Mouse (Mus musculus) neural tube, embryonic 11.5 days (tissue): Measurements from ENCODE around the gene 1700029I15Rik. TPM values are rescaled to one million over a fixed set of nuclear protein-coding genes. Genes with fewer than 3 reads are reported as not detected.

Experiments used
- ATAC-seq: fragments of 200-750 bp; cut with Nextera tagmentation; 2 replicates; pipeline ENCODE4 v1.8.0; 2017; ENCODE audit warnings: moderate number of reproducible peaks, mild to moderate bottlenecking, moderate TSS enrichment, moderate library complexity; ENCODE audit not compliant: insufficient read depth, low FRiP score, low TSS enrichment
- DNase-seq: peaks from one replicate; pipeline ENCODE4 v3.0.0-alpha.2; 2015; ENCODE audit warnings: low spot score
- H3K27ac ChIP-seq: fragments of 300-500 bp; sonication (generic); 2 replicates; pipeline ENCODE4 v1.5.1; 2014; ENCODE audit warnings: low read depth, mild to moderate bottlenecking, low read length
- H3K27me3 ChIP-seq: fragments of 300-500 bp; sonication (generic); 2 replicates; pipeline ENCODE4 v1.6.1; 2014; ENCODE audit warnings: mild to moderate bottlenecking, low read length, mixed read lengths; ENCODE audit not compliant: control insufficient read depth, insufficient read depth
- H3K36me3 ChIP-seq: fragments of 300-500 bp; sonication (generic); 2 replicates; pipeline ENCODE4 v1.6.1; 2014; ENCODE audit warnings: mild to moderate bottlenecking, low read length, moderate library complexity, mixed read lengths; ENCODE audit not compliant: control insufficient read depth, insufficient read depth
- H3K4me1 ChIP-seq: fragments of 300-500 bp; sonication (generic); 2 replicates; pipeline ENCODE4 v1.6.1; 2014; ENCODE audit warnings: low read length, mixed read lengths; ENCODE audit not compliant: control insufficient read depth, insufficient read depth
- H3K4me2 ChIP-seq: fragments of 300-500 bp; sonication (generic); 2 replicates; pipeline ENCODE4 v1.6.1; 2014; ENCODE audit warnings: low read depth, mild to moderate bottlenecking, moderate library complexity
- H3K4me3 ChIP-seq: fragments of 300-500 bp; sonication (generic); 2 replicates; pipeline ENCODE4 v1.5.1; 2014; ENCODE audit warnings: low read depth, low read length
- H3K9ac ChIP-seq: fragments of 300-500 bp; sonication (generic); 2 replicates; pipeline ENCODE4 v1.6.1; 2014; ENCODE audit warnings: mild to moderate bottlenecking, low read length
- H3K9me3 ChIP-seq: fragments of 300-500 bp; sonication (generic); 2 replicates; pipeline ENCODE4 v1.6.1; 2016; ENCODE audit warnings: low read length; ENCODE audit not compliant: control insufficient read depth
- WGBS: fragments of 180-500 bp; shearing (Covaris S2); extraction: QIAGEN DNeasy Blood & Tissue Kit; methylation state at CpG from one replicate; pipeline ENCODE4 v1.1.7; 2014; 5-methylcytosine and 5-hydroxymethylcytosine counted together
- polyA plus RNA-seq: library from polyadenylated mRNA; unstranded; fragments of >200 nt; fragmentation: Nextera tagmentation; extraction: Ambion mirVana; gene quantifications from 2 replicates; pipeline ENCODE4 v1.2.1, GENCODE M21; 2014

The 1700029I15Rik gene
- polyA plus RNA-seq, 1 experiment from 2014 or later, result 3.1 TPM

DNA sequence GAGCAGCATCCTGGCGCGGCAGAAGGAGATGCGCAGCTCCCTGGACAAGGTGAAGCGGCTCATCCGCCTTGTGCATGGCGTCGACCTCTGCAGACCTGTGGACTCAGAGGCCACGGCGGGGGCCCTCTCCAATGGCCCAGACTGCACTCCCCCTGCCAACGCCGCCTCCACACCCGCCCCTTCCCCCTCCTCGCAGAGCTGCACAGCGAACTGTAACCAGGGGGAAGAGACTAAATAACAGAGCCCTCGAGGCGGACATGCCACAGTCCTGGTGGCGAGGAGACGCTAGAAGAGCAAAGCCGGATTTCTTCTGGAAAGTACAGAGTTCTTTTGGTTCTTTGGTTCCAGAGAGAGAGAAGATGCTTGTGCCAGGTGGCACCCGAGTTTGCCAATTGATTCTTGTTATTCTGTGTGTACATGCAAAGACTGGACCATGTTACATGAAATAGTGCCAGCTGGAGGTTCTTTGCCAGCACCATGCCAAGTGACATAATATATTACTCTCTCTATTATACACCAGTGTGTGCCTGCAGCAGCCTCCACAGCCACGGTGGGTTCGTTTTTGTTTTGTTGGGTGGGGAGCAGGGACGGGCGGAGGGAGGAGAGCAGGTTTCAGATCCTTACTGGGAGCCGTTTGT lies 22.0 kb upstream of the 1700029I15Rik start:
- DNase-seq (peak; percentile 9), ATAC-seq (no peak)
- Histone ChIP-seq H3K9me3 (no peaks in the 10 kb centered on the region), H3K4me2 (no peak overlapping the region), H3K36me3 (peaks cover 6% of the 10 kb centered on the region; the same call in 1 of the 2 replicates), H3K4me1 (no peaks in the 10 kb centered on the region), H3K4me3 (no peak overlapping the region), H3K9ac (no peak overlapping the region), H3K27ac (no peak overlapping the region), H3K27me3 (no peaks in the 10 kb centered on the region)
- WGBS, result 77% methylated on average over 25 of the region's 25 CpGs

DNA sequence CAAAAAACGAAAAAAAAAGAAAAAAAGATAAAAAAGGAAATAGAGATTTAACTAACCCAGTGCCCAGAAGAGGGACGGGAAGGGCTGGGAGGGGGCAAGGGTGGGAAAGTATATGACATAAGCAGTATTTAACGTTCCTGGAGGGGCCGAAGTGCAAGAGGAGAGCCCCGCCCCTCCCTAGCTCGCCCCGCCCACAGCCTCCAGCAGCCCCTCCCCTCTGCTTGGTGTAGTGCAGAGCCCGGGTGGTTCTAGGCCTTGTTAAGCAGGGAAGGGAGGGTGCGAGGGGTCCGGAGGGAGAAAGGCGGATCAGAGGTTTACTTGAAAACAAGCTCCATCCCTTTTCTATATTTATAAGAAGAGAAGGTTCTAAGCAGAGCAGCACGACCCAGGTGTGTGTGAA lies 21.4 kb upstream of the 1700029I15Rik start:
- H3K4me2 ChIP-seq, result no peak overlapping the region
- ATAC-seq, result 0 out of 2 replicates have a peak, but pooled peaks have one; percentile 48
- H3K9ac ChIP-seq, result no peak overlapping the region
- H3K4me3 ChIP-seq, result no peak overlapping the region
- peak; percentile 19 for DNase-seq
- H3K4me1 ChIP-seq, result no peaks in the 10 kb centered on the region
- WGBS, result 33% methylated on average over 11 of the region's 12 CpGs
- H3K27ac ChIP-seq, result no peak overlapping the region
- no peaks in the 10 kb centered on the region for H3K27me3 ChIP-seq
- H3K9me3 ChIP-seq, result no peaks in the 10 kb centered on the region
- peaks cover 6% of the 10 kb centered on the region; the same call in 1 of the 2 replicates for H3K36me3 ChIP-seq

DNA sequence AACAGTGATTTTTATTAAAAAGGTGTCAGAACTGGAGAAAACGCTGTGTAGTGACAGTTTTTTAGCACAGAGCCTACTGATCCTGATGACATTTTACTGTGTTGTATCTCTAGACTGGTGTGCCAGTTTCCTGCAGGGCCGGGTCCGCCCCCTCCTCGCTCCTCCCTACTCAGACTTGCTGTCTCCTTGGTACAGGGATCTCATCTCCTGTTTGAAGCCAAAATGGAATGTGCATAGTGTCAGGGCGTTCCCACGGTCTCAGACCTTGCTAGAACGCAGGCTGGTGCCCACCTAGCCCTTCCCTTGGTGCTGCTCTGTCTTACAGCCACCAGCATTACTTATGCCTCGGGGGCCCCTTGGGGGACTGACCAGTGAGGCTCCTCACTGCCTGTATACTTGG lies 20.5 kb upstream of the 1700029I15Rik start:
- Histone ChIP-seq H3K36me3 (peaks cover 6% of the 10 kb centered on the region; the same call in 1 of the 2 replicates), H3K27ac (no peak overlapping the region)
- 91% methylated on average over 8 of the region's 8 CpGs for WGBS

DNA sequence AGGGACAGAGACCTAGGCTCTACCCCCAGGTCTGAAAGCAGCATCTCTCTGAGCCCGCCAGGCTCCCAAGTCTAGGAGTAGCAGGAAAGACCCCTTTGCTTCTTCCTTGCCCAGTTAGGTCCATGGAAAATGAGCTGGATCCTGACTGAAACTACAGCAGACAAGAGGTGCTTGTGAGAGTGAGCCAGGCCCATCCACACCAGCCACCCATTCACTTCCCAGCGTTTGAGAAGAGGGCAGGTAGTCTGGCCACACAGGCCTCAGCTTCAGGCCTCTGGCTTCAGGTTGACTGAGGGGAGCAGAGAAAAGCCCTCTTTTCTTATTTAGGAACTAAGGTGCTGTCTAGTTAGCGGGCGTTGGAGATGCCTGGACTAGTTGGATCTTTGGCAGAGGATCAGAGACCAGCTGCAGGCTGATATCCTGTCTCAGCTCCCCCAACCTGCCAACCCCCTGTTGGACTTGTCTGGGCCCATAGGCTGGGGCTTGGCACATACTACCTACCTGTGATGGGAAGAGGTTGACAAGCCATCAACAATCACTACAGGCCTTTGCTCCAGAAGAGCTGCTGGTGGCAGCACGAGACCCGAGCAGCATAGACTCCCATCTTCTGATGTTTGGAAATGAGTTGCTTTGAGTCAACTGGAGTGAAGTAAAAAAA lies 19.6 kb upstream of the 1700029I15Rik start:
- Histone ChIP-seq H3K27ac (no peak overlapping the region), H3K27me3 (no peaks in the 10 kb centered on the region), H3K4me3 (no peak overlapping the region), H3K36me3 (peaks cover 6% of the 10 kb centered on the region; the same call in 1 of the 2 replicates), H3K4me1 (no peaks in the 10 kb centered on the region), H3K9ac (no peak overlapping the region), H3K9me3 (no peaks in the 10 kb centered on the region), H3K4me2 (no peak overlapping the region)
- DNase-seq (no peak), ATAC-seq (no peak)
- 93% methylated on average over 6 of the region's 6 CpGs for WGBS

More for the DNA sequence above, 20.5 kb upstream of the 1700029I15Rik start:
- Histone ChIP-seq H3K9me3 (no peaks in the 10 kb centered on the region), H3K4me3 (no peak overlapping the region), H3K4me1 (no peaks in the 10 kb centered on the region), H3K9ac (no peak overlapping the region), H3K4me2 (no peak overlapping the region), H3K27me3 (no peaks in the 10 kb centered on the region)
- no peak for ATAC-seq
- no peak for DNase-seq

DNA sequence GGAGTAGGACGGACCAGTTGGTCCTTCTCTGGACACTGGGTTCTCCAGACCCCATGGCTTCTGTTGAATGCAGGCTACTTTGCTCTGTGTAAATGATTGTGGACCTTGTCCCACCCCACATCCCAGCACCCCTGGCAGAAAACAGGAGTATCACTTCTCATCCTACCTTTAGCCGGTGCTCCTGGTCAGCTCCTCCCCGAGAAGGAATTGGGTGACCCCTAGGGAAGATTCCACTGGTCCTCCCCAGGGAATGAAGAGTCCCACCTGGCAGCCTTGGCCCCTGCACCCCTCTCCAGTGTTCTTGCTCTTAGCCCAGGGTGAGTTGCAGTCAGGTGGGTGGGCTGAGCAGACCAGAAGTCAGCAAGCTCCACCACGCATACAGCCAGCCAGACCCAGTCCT lies 18.3 kb upstream of the 1700029I15Rik start:
- Histone ChIP-seq H3K4me1 (no peaks in the 10 kb centered on the region), H3K36me3 (0 out of 2 replicates have a peak, but pooled peaks cover 6% of the 10 kb centered on the region), H3K27ac (no peak overlapping the region), H3K4me3 (no peak overlapping the region), H3K9ac (no peak overlapping the region), H3K9me3 (no peaks in the 10 kb centered on the region), H3K27me3 (no peaks in the 10 kb centered on the region), H3K4me2 (no peak overlapping the region)
- no peak for DNase-seq
- 88% methylated on average over 4 of the region's 4 CpGs for WGBS
- no peak for ATAC-seq

DNA sequence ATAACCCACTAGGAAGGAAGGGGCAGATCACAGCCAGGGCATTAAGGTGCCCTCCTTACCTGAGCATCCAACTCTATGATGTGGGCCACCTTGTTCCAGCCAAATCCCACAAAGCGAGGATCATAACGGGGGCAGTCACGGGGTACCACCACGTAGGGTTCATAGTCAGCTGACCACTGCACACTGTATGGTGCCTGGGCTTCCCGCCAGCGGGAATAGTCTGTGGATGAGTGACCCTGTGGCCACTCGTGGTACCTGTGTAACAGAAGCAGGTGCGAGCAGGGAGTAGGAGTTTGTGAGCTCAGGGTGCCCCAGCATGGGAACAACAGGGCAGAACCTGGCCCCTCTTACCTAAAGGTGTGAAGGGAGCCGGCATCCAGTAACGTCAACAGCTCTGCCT lies 16.8 kb upstream of the 1700029I15Rik start:
- Histone ChIP-seq H3K9ac (no peak overlapping the region), H3K9me3 (no peaks in the 10 kb centered on the region), H3K27me3 (peaks cover 4% of the 10 kb centered on the region), H3K4me3 (no peak overlapping the region), H3K27ac (no peak overlapping the region), H3K36me3 (0 out of 2 replicates have a peak, but pooled peaks cover 2% of the 10 kb centered on the region), H3K4me1 (no peaks in the 10 kb centered on the region; the same call in 1 of the 2 replicates), H3K4me2 (no peak overlapping the region)
- 96% methylated on average over 10 of the region's 10 CpGs for WGBS
- no peak for ATAC-seq
- DNase-seq, result no peak

DNA sequence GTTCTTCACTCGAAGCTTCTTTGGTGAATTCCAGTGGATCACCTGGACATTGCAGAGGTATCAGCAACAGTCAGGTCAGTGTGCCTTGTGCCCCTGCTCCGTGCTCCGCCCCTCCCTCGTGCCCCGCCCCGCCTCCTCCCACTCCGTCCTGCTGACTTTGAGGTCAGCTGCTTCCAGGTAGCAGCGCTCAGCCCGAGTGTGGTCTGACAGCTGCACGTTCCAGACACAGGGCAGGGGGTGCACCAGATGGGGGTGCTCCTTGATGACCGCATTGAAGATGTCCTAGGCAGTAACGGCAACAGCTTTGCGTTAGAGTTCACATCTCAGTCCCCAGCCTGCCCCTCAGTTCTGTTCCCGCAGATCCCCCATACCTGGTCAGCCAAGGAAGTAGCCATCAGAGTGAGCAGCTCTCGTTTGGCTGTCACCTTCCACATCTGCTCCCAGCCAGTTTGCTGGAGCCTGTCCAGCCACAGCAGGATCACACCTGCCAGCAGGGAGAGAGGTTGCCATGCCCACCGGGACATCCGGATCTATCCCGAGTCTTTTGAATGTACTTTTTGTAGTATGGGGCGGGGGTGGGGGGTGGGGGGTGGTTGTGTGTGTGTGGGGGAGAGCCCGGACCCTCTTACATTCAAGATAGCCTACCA lies 14.8 kb upstream of the 1700029I15Rik start:
- 0 out of 2 replicates have a peak, but pooled peaks cover 2% of the 10 kb centered on the region for H3K36me3 ChIP-seq
- peaks cover 16% of the 10 kb centered on the region for H3K4me1 ChIP-seq
- no peak overlapping the region for H3K4me2 ChIP-seq
- no peak overlapping the region for H3K4me3 ChIP-seq
- 41% methylated on average over 20 of the region's 20 CpGs for WGBS
- ATAC-seq, result no peak
- no peak overlapping the region for H3K9ac ChIP-seq
- H3K27ac ChIP-seq, result no peak overlapping the region
- no peaks in the 10 kb centered on the region for H3K9me3 ChIP-seq
- peaks cover 9% of the 10 kb centered on the region for H3K27me3 ChIP-seq
- no peak for DNase-seq

DNA sequence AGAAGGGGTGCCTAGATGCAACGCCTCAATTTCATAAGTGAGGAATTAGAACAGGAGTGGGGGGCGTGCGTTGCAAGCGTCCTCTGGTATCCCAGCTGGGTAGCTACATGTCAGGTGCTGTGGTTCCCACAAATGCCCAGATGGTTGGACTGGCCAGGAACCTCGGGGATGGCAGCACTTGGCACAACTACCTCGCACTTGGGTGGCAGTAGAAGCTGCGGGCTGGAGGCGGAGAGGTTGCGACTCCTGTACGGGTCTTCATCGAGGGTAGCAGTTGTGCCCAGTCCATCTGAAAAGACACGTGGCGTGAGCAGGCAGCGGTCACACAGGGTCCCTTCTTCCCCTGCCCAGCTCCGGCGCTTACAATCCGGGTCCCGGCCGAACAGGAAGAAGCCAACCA lies 12.0 kb upstream of the 1700029I15Rik start:
- no peak for ATAC-seq
- Histone ChIP-seq H3K36me3 (no peaks in the 10 kb centered on the region), H3K9me3 (no peaks in the 10 kb centered on the region), H3K4me2 (peak overlapping the region; percentile 60), H3K4me1 (peaks cover 16% of the 10 kb centered on the region), H3K9ac (peak overlapping the region; percentile 51), H3K27me3 (peaks cover 9% of the 10 kb centered on the region), H3K4me3 (peak overlapping the region; percentile 32), H3K27ac (no peak overlapping the region)
- 15% methylated on average over 19 of the region's 19 CpGs for WGBS
- no peak for DNase-seq
